Mouse (Mus musculus): Measurements from ENCODE around the gene Cdipt. TPM values are rescaled to one million over a fixed set of nuclear protein-coding genes. Genes with fewer than 3 reads are reported as not detected.
A peak's percentile ranks its signal among the peaks of the same experiment; 100 is the strongest.

The Cdipt gene
- polyA plus RNA-seq, 1 experiment: not detected

DNA sequence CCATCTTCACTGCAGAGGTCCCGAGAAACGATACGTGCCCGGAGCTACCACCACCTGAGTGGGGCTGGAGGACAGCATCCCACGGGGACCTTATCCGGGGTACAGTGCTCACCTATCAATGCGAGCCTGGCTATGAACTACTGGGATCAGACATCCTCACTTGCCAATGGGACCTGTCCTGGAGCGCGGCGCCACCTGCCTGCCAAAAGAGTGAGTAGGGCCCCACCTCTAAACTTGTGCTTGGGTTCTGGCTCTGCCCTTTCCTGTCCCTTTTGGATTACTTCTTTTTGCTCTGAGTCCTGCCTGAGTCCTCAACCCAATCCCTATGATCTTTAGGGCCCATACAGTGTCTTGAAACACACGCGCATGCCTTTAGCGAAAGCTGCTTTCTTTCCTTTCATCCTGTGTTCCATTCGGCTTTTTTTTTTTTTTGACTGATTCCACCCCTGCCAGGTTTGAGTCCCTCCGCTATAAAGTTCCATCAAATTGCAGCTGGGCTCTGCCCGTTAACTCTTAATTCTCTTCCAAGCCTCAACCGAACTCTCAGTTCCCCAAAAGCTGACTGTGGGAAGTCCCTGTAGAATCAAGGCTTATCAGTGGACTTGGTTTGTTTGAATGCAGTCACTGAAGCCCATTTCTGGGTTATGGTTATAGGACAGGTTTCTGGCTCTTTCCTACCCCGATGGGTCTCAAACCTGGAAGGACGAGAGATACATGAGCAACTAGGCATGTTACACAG, 12.0 kb upstream of the Cdipt start:
- TF ChIP-seq CTCF (IDR thresholded peaks at IDR 0.05; ENCODE audit: insufficient read depth, low read depth, low read length) (no peak), POLR2A (IDR thresholded peaks at IDR 0.05; ENCODE audit: insufficient read depth, low read depth, low read length) (no peak)
- no peaks in the 10 kb centered on the region for H3K4me1 ChIP-seq (ENCODE audit: control insufficient read depth, insufficient read depth, low read length)
- H3K27ac ChIP-seq (ENCODE audit: insufficient read depth, low read depth, low read length): no peak overlapping the region
- H3K4me3 ChIP-seq (ENCODE audit: insufficient read depth, low read depth, low read length): no peak overlapping the region
- WGBS: 35% methylated on average over 19 of the region's 19 CpGs

DNA sequence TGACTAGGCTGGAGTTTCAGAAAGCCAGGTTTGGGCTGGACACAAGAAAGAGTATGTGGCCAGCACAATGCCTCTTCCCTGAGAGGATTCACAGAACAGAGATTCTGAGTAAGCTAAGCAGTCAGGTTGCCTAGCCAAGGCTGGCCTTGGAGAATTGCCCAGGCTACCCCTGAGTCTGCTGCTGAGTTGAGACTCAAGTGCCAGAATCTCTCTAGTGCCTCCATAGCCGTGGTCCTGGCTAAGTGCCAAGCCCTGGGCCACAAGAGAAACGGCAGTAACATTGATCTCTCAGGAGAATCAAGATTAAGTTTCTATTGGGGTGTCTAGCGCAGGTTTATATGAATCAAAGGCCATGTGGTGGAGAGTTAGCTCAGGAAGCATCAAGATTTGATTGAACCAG, 10.1 kb upstream of the Cdipt start:
- no peaks in the 10 kb centered on the region for H3K4me1 ChIP-seq (ENCODE audit: control insufficient read depth, insufficient read depth, low read length)
- WGBS: 42% methylated on average over 3 of the region's 3 CpGs
- TF ChIP-seq CTCF (IDR thresholded peaks at IDR 0.05; ENCODE audit: insufficient read depth, low read depth, low read length): no peak
- no peak for TF ChIP-seq POLR2A (IDR thresholded peaks at IDR 0.05; ENCODE audit: insufficient read depth, low read depth, low read length)
- no peak overlapping the region for H3K27ac ChIP-seq (ENCODE audit: insufficient read depth, low read depth, low read length)
- H3K4me3 ChIP-seq (ENCODE audit: insufficient read depth, low read depth, low read length): no peak overlapping the region

DNA sequence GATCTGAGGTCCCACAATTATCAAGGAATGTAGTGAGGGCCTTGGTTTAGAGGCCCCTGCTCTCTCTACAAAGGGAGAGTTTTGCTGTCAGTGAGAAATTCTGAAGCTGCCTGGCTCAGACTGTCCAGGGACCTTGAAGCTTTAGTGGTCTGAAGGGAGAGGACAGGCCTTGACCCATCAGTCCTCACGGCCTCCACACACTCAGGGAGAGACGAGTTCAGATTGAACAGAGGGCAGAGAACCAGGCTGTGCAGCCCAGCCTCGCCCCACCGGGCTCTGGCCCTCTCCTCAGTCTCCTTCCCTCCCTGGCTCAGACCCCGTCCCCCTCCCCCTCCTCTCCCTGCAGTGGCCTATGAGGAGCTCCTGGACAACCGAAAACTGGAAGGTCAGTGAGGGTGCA, 8.4 kb upstream of the Cdipt start:
- Histone ChIP-seq H3K4me1 (ENCODE audit: control insufficient read depth, insufficient read depth, low read length) (no peaks in the 10 kb centered on the region), H3K27ac (ENCODE audit: insufficient read depth, low read depth, low read length) (no peak overlapping the region), H3K4me3 (ENCODE audit: insufficient read depth, low read depth, low read length) (no peak overlapping the region)
- TF ChIP-seq POLR2A (IDR thresholded peaks at IDR 0.05; ENCODE audit: insufficient read depth, low read depth, low read length): no peak
- no peak for TF ChIP-seq CTCF (IDR thresholded peaks at IDR 0.05; ENCODE audit: insufficient read depth, low read depth, low read length)
- WGBS: 75% methylated on average over 6 of the region's 6 CpGs

DNA sequence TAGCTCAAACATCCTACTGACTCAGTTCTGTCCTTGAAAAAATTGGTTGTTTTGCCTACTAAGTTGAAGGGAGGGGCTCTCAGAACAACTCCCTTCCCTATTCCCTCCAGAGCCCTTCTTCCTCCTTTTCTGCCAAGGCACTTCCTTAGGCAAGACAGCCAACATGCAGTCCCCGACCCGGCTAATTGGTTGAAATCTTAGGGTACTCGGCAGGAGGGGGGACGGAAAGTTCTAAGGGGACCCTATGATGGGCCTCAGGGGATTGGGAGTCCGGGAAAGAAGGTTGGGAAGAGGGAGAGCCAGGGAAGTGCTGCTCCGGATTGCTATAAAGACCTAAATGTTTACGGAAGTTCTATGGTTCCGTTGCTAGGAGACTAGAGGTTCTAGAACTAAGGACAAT, 221 bp upstream of the Cdipt start:
- peaks cover 3% of the 10 kb centered on the region for H3K4me1 ChIP-seq (ENCODE audit: control insufficient read depth, insufficient read depth, low read length)
- no peak overlapping the region for H3K4me3 ChIP-seq (ENCODE audit: insufficient read depth, low read depth, low read length)
- WGBS: 10% methylated on average over 8 of the region's 8 CpGs
- TF ChIP-seq POLR2A (IDR thresholded peaks at IDR 0.05; ENCODE audit: insufficient read depth, low read depth, low read length) (no peak), CTCF (IDR thresholded peaks at IDR 0.05; ENCODE audit: insufficient read depth, low read depth, low read length) (no peak)
- no peak overlapping the region for H3K27ac ChIP-seq (ENCODE audit: insufficient read depth, low read depth, low read length)

DNA sequence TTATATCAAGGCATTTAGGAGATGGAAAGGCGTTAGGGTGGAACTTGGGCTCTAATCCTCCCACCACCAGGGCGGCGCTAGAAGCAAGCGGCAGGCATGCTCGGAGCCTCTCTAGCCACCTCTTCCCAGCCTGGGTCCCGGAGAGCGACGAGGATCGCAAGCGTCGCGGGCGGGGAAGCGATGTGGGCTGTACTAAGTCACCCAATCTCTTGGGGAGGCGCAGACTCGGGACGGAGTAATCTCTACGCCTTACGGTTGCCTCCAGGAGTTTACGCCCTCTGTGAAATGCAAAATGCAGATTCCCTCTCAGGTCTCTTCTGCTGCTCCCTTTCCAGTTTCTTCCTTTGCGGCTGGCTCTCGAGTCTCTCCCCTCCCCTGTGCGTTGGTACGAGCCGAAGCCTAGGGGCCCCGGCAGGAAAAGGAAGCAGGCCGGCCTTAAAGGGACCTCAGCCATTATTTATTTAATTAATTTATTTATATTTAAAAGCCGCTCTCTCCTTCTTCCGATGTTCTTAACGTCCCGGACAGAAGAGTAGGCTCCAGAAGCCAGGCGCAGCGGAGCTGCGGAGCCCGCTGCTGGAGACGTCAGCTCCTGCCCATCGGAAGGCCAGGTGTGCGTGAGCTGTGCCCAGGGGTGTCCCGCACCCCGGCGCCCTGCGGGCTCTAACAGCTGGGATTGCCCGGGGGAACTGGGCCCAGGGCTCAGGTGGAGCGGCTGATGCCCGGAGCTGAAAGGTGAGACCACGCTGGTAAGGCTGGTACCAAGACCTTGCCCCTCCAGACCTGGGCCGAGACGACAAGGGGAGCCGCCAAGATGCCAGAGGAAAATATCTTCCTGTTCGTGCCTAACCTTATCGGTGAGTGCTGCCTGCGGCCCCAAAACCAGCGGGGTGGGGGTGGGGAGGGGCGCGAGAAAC, 494 bp downstream of the Cdipt start, which contains the start of gene Cdiptos:
Gene Cdiptos (minus strand): TSS at position 149 of the 917 bp plus-strand sequence.
- TF ChIP-seq POLR2A (IDR thresholded peaks at IDR 0.05; ENCODE audit: insufficient read depth, low read depth, low read length) (0 out of 2 replicates have a peak, but pooled peaks have one; percentile 17), CTCF (IDR thresholded peaks at IDR 0.05; ENCODE audit: insufficient read depth, low read depth, low read length) (peak; percentile 84)
- Histone ChIP-seq H3K27ac (ENCODE audit: insufficient read depth, low read depth, low read length) (peak within 1 kb of the TSS; percentile 99), H3K4me3 (ENCODE audit: insufficient read depth, low read depth, low read length) (peak within 1 kb of the TSS; percentile 89), H3K4me1 (ENCODE audit: control insufficient read depth, insufficient read depth, low read length) (peaks cover 3% of the 10 kb centered on the region)
- under 1% methylated on average over 55 of the region's 55 CpGs for WGBS

DNA sequence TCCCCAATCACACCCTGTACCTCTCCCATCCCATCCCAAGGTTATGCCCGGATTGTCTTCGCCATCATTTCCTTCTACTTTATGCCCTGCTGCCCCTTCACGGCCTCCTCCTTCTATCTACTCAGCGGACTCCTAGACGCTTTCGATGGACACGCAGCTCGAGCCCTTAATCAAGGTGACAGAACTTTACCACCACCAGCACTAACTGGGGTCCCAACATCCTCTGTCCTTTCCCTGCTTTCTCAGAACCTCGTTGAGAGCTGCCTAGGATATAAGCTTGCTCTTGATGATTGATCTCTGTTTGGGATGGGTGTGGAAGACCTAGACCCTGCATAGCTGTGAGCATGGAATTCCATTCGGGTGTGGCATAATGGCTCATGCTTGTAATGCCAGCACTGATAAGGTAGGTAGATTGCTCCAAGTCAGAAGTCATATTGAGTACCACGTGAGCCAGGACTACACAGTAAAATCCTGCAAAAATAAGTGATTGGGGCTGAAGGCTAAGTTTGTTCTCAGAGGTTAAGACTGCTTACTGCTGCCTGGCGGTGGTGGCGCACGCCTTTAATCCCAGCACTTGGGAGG, 1.3 kb downstream of the Cdipt start:
- 28% methylated on average over 14 of the region's 14 CpGs for WGBS

DNA sequence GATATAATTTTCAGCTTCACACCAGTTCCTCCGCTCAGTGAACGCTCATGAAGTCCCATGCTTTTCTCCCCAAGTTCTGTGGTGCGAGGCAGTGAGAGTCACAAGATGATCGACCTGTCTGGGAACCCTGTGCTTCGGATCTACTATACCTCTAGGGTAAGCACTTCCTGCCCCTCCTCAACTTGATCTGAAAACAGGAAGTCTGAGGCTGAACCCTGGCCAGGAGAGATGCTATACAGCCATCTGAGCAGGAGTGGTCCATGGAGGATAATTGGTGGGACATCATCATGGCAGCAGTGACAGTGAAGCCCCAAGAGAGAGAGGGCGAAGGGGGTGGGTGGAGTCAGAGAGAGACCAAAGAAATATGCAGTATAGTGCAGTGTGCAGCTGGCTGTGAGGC, 3.1 kb downstream of the Cdipt start:
- no peak for TF ChIP-seq POLR2A (IDR thresholded peaks at IDR 0.05; ENCODE audit: insufficient read depth, low read depth, low read length)
- no peak for TF ChIP-seq CTCF (IDR thresholded peaks at IDR 0.05; ENCODE audit: insufficient read depth, low read depth, low read length)
- no peak overlapping the region for H3K4me3 ChIP-seq (ENCODE audit: insufficient read depth, low read depth, low read length)
- 92% methylated on average over 6 of the region's 6 CpGs for WGBS
- peaks cover 3% of the 10 kb centered on the region for H3K4me1 ChIP-seq (ENCODE audit: control insufficient read depth, insufficient read depth, low read length)
- no peak overlapping the region for H3K27ac ChIP-seq (ENCODE audit: insufficient read depth, low read depth, low read length)

More for the DNA sequence above, 1.3 kb downstream of the Cdipt start:
- TF ChIP-seq POLR2A (IDR thresholded peaks at IDR 0.05; ENCODE audit: insufficient read depth, low read depth, low read length) (no peak), CTCF (IDR thresholded peaks at IDR 0.05; ENCODE audit: insufficient read depth, low read depth, low read length) (no peak)
- Histone ChIP-seq H3K27ac (ENCODE audit: insufficient read depth, low read depth, low read length) (no peak overlapping the region), H3K4me1 (ENCODE audit: control insufficient read depth, insufficient read depth, low read length) (peaks cover 3% of the 10 kb centered on the region), H3K4me3 (ENCODE audit: insufficient read depth, low read depth, low read length) (peak overlapping the region; percentile 89)

DNA sequence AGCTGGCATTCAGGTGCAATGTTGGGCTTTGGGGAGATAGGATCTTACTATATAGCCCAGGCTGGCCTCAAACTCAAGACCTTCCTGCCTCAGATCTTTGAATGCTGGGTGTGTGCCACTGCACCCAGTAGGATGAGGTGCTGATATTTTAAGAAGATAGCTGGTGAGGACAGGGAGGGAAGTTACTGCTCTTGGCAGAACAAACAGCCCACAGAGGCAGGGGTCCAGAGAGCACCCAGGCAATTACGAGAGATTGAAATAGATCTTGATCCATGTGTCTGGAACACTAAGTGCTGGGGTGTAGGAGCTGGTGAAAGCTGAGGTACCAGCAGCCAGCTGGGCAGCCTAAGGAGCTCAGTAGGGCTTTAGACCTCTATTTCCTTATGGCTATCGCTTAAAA, 5.9 kb downstream of the Cdipt start:
- Histone ChIP-seq H3K4me3 (ENCODE audit: insufficient read depth, low read depth, low read length) (no peak overlapping the region), H3K4me1 (ENCODE audit: control insufficient read depth, insufficient read depth, low read length) (peaks cover 7% of the 10 kb centered on the region), H3K27ac (ENCODE audit: insufficient read depth, low read depth, low read length) (no peak overlapping the region)
- 84% methylated on average over 2 of the region's 2 CpGs for WGBS
- TF ChIP-seq POLR2A (IDR thresholded peaks at IDR 0.05; ENCODE audit: insufficient read depth, low read depth, low read length): no peak
- TF ChIP-seq CTCF (IDR thresholded peaks at IDR 0.05; ENCODE audit: insufficient read depth, low read depth, low read length): no peak

Measured in olfactory bulb, adult 2 months (tissue).